Mouse (Mus musculus) yolk sac, embryonic 10.5 days (tissue): Measurements from ENCODE around the gene Cybb.
"Not testable (repeated sequence)": the region's sequence is repeated elsewhere in the genome, so short reads cannot be mapped to it uniquely, and the experiment has no call there.

Experiments
- DNase-seq: peaks from one replicate; pipeline ENCODE4 v3.0.0-alpha.2; 2017; ENCODE audit warnings: low spot score

Gene Cybb

DNA sequence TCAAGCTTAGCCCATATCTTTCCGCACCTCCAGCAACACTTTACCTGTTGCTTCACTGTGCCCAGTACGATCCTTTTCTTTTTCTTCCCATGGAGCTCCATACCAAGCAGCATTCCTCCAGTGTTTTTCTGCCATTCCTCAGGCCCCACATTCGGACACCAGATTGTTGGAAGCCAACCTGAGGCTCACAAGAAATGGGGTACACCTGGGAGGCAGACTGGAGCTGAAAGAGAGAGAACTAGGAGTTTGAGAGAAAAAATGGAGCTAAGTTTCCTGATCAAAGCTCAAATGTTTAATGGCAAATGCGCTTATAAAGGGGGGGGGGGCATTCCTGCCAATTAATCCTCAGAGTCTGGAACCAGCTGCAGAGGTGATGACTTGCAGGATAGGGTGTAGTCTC, at the start of gene Cybb:
TSS of gene Cybb (minus strand) at position 101 of the 400 bp plus-strand sequence.
- no peak for DNase-seq

DNA sequence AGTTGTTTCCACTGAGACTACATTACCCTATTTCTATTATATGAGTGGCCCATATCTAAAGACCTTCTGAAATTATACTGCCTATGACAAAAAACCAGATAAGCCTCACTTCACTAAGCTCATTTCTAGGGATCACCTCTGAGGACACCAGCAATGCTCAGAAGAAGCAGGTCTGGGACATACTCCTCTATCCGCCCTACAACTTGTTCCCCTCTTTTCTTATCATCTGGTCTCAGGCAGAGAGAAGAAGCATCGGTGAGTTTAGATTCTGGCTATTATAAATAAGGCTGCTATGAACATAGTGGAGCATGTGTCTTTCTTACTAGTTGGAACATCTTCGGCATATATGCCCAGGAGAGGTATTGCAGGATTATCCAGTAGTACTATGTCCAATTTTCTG, 49.3 kb upstream of the Cybb start:
- no peak for DNase-seq

DNA sequence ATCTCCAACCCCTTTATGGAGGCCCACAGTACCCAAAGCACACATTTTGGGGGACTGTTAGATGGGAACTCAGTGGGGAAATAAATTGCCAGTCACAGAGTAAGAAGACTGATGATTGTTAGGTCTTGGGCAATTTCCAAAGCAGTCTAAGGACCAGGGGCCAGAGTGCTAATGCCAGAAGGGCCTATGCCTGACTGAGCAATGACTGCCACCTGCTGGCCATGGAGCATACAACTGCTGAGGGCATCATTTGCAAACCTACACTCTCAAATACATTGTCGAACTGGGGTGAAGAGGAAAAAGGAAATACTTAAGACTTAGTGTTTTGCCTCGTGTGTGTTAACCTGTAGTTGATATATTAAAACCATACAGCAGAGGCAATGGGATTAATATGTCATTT, 32.4 kb upstream of the Cybb start:
- peak; percentile 5 for DNase-seq

DNA sequence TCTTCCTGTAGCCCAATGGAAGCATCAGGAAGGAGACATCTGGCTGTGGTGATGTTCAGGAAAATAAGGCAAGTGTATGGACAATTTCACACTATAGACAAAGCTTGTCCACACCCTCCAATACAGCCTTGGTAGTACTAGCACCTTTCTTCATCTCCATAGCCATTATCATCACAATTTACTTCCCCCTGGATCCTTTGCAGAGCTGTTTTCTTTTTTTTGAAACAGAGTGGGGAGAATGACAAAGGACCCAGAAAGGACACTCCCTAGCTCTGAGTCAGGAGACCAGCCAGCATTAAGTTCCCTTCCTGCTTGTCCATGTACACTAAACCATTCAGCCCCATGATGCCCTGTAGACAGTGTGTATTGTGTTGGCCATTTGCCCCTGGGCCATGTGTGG, 30.0 kb upstream of the Cybb start:
- not testable (repeated sequence) for DNase-seq

DNA sequence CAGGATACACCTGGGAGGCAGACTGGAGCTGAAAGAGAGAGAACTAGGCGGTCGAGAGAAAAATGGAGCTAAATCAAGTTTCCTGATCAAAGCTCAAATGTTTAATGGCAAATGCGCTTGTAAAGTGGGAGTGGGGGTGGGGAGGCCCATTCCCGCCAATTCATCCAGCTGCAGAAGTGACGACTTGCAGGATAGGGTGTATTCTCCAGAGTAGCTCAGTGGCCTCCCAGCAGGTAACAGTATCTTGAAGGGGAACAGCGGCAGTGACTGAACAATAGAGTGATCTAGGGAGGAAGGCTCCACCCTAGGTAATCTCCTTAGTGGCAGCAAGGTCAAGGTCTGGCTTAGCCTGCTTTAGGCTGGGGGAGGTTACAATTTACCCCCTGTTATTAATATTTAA, 12.5 kb downstream of the Cybb start:
- not testable (repeated sequence) for DNase-seq

DNA sequence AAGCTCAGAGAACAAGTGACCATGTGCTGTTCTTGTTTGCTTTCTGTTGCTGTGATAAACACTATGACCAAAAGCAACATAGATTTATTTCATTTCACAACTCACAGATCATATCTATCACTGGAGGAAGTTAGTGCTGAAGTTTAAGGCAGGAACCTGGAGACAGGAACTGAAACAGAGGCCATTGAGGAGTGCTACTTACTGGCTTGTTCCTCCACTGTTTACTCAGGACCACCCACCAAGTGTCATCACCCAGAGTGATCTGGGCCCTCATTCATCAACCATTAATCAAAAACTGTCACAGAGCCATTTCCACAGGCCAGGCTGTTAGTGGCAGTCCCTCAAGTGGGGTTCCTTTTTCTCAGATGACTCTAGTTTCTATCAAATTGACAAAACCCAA, 13.1 kb downstream of the Cybb start:
- DNase-seq, result no peak

DNA sequence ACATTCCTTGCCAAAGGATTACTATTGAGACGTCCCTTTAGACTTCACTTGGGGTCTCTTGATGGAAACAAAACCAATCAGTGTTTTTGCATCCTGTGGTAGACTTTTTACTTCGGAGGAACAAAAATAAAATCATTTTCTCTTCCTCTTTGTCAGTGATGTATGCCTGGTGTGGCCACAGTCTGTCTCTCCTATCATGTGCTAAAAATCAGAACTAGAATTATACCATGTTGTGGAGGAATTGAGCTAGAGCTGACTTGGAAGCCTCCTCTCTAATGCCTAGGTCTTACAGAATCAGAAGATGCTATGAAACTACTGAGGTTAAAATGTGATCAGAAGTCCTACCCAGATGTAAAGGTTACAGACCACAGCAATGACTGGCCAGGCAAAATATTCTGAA, 13.8 kb downstream of the Cybb start:
- DNase-seq, result no peak

DNA sequence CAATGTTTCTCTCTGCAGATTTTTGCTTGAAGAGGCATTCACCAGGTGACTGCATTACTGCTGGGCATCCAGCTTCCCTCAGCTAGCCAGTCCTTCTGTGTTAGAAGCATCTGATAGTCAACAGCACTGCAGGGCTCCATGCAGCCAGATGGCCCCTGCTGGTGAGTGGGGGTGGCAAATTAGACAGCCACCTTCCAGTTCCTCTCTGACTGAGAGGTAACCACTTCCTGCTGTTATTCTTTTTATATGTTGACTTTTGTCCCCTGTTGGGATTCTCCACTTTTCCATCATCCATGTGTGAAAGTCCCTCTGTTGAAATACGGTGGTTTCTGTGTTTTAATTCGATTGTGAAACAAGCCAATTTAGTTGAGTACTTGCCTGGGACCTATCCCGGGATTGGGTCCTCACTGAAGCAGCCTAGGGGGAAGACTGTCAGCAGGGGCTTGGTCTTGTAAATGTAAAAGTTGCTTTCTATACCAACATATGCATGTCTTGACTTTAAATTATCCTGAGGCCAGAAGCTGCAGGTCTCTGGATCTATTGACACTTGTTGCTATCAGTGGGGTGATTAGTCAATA, 16.7 kb downstream of the Cybb start:
- DNase-seq, result no peak

DNA sequence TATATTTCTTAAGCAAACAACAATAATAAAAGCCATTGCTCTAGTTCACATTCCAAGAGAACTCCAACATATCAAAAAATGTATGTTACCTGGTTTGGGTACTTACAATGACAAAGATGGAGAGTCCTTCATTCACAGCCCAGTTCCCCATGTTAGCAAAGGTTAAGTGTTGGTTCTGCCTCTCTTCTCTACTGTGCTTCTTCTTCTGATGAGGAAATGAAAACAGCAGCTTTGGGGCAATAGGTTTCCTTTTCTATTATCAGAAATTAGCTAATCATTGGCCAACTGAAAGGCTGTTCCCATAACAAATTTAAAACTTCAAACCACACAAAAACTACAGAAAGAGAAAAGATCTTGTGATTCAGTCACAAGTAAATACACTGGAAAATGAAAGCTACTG, 18.5 kb downstream of the Cybb start:
- no peak for DNase-seq

DNA sequence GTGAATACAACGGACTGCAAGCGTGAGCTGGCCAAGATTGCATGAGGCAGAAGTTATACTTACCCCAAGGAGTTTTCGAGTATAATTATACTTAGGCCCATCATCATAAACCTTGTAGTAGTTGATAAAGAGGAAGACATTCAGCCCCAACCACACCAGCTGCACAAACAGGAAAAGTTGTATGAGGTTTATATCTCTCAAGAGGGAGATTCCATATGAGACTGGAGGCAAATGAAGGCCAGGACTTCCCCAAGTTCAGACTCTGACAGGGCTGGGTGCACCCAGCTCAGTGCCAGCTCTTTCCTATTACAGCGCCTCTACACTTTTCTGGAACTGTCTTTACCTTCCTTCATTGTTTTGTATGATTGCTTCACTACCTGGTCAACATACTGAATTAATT, 20.6 kb downstream of the Cybb start:
- no peak for DNase-seq

DNA sequence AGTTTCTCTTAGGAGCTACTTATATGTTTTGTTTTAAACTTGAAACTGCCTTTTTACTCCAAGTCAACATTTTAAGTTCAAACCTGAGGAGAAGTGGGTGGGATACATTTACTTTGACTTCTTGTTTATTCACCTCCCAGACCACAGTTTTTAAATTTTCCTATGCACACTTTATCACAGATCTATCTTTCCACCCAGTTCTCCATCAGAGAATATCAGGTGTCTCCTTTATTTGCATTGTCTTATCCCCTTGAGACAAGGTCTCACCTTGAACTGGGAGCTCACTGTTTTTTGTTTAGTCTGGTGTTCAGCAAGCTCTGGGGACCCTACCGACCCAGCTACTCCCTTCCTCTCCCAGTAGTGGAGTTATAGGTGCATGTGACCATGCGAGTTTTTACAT, 21.7 kb downstream of the Cybb start:
- DNase-seq, result no peak

DNA sequence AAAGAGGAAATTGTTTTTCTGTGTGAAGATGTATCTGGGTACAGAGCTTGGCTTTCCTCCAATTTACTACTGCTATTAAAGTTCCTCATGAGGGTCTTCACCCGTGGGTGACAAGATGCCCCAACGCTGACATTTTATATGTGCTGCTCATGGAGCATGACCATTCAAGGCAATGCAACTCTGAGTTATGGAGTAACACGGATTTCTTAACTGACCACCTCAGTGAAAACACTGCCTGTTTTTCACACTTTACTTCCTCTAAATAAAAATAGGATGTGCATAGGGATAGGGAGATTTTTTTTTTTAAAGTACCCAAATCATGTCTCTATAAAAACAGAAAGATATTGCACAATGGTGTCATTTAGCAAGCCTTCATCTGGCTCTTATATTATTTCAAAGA, 24.9 kb downstream of the Cybb start:
- DNase-seq, result no peak

DNA sequence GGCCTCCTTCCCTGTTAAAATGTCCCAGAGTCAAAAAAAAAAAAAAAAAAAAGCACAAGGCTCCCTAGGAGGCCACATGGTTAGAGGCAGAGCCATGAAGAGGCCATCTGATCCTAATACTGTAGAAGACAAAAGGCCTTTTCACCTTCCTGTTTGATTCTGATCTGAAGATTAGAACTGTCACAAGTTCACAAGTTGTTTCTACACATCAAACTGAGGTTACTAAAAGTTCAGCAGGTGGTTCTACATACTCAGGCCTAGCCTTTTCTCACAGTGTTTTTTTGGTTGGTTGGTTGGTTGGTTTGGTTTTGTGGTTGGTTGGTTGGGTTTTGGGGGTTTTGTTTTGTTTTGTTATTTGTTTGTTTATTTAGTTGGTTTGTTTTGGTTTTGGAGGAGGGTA, 26.2 kb downstream of the Cybb start:
- no peak for DNase-seq

DNA sequence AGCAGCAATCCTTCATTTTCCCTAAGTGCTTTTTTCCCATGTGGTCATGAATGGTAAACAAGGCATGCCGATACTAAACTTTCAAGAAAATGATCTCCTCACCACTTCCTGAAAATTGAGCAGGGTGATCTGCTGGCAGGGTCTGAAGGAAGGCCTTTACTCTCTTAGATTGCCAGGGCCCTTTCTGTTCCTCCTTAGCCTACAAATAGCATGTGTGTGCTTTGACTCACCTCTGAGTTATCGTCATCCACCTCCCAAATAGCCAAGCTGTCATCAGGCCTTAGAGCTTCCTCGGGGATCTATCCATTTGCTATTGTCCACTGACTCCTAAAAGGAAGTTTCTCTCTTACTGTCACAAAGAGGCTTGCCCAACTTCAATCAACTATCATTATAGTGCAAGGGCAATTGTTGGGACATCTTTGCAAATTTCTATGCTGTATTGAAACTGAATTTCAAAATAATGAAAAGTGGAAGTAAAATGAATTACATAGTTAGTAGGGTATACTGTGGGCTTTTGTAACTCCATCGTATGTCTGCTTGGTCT, 27.1 kb downstream of the Cybb start:
- DNase-seq, result no peak

DNA sequence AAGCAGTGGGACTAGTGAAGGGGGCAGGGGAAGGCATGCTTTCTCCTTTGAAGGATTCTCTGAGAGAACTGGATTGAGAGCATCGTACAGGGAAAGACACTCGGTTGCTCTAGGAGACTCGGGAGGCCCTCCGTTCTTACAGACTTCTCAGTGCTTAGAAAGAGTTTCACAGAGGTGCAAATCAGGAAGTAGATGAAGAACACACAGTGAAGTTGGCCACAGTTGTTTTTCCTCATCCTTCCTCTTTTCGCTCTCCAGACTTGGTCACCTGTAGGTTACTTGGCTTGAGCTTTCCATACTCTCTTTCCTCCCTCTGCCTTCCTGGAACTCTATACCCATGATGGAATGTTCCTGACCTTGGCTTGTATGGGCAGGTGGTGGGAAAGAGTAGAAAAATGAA, 35.2 kb downstream of the Cybb start:
- no peak for DNase-seq

DNA sequence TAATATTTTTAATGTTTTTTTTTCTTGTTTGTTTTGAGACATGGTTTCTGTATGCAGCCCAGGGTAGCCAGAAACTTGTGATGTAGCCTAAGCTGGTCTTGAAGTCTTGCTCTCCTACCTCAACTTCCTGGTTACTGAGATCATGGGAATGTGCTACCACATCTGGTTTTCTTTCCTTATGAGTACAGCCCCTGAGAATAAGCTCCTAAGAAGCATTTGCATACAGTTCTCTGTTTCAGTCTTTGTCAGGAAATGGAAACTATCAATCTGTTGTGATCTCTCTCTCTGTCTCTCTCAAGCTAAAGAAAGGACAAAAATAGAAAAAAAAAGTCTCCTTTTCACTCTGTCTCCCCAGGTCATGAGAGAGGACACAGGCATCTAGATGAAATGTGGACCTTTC, 40.3 kb downstream of the Cybb start:
- no peak for DNase-seq

DNA sequence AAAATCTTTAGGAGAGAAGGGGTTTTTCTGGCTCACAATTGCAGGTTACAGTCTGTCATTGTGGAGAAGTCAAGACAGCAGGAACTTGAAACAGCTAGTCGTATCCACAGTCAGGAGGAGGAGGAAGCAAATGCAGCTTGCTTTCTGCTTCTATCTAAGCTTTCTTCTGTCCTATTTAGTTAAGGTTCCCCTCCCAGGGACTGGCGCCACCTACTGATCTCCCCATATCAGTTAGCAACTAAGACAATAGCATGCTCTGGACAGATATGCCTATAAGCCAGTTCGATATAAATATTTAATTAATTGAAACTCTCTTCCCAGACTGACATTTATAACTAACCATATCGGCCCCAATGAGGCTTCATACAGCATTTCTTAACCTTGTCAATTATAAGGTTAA, 46.5 kb downstream of the Cybb start:
- DNase-seq, result no peak

DNA sequence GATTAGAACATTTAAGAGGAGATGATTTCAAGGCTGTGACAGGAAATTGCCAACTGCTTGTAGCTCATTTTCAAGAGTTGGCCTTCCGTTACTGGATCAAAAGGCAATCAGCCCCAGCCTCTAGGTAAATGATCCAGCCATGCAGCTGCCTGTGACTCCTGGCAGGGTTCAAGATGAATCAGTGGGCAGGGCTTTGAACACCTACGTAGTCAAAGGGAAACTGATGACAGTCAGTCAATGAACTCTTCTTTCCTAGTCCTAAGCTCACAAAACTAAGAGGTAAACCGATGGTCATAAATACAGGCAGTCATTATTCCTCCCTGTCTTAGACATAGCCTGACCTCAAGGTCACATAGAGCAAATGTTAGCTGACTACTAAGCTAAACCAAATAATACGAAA, 47.0 kb downstream of the Cybb start:
- no peak for DNase-seq

DNA sequence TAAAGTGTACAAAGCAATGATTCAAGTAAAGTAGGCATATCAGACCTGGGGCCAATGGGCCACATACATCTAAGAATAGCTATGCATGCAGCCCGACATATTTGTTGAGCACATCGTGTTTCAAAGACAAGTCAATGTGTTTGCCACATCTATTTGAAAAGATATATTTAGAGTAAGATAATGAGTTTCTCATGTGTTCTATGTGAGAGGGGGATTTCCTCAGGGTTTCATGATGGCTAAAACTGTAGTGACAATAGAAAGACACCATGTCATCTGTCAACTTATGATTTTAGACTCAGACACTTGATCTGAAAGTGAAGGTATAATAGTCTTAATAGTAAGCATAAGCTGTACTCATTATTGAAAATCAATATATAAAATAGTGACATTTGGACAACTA, 48.3 kb downstream of the Cybb start:
- DNase-seq, result no peak

DNA sequence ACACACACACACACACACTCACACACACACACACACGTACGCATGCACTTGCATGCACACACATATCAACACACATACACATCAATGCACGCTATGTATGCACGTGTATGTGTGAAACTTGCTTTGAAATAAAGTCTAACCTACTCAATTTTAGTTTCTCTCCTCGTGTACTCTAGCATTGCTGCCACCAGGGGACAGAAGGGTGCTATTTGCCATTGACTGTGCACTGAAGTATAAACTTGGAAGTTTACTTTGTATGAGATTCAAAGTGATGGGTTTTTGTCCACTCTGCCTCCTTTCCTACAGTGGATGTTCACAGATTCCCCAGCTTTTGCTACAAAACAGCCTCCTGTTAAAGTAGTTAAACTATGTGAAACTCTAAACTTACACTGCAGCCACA, 73.7 kb downstream of the Cybb start:
- DNase-seq, result no peak
